Mouse (Mus musculus): Measurements from ENCODE around the gene Ctrc. TPM values are rescaled to one million over a fixed set of nuclear protein-coding genes. Genes with fewer than 3 reads are reported as not detected.
"Not testable (repeated sequence)": the region's sequence is repeated elsewhere in the genome, so short reads cannot be mapped to it uniquely, and the experiment has no call there.

Ctrc gene
- total RNA-seq, 2 experiments from 2014 or later = not detected

- ATAC-seq (replicated peaks; ENCODE audit: low FRiP score, poor library complexity, severe bottlenecking) = peak; percentile 35
These were observed 53.4 kb downstream of the Ctrc start for GRCm38 (mm10) chr4:141792554-141793281.

DNA sequence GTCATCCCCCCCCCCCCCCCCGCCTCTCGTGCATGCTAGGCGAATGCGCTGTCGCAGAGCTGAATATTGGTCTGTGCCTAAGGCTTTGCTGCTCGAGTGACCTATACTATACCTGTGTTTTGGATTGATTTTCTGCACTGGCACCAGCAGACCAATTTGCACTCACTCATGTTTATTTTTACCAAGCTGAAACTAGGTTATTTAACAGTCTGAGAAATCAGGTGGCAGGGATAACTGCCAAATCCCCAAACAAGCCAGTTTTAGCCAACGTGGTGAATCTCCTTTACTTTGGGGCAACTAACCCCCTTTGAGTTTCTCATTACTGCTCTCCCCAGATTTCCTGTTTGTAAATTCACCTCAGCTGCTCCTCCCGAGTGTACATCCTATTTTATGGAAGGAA lies 54.2 kb downstream of the Ctrc start:
- no peak for ATAC-seq (replicated peaks; ENCODE audit: low FRiP score, poor library complexity, severe bottlenecking)

DNA sequence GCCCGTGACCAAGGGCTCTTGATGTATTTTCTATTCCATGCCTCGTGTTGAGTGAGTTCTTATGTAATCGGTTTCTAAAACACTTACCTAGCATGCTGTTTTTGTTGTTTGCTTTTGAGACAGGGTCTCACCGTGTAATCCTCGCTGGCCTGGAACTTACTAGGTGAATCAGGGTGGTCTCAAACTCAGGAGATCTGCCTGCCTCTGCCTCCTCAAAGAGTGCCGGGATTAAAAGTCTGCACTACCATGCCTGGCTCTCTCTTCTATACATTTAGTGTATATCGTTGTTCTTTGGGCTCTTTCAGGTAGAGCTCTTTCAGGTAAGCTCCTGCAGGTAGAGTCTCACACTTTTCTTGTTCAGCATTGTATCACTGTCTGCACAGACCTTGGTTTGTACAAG lies 54.7 kb downstream of the Ctrc start:
- no peak for ATAC-seq (replicated peaks; ENCODE audit: low FRiP score, poor library complexity, severe bottlenecking)

- peak; percentile 74 for ATAC-seq (replicated peaks; ENCODE audit: low FRiP score, poor library complexity, severe bottlenecking)
These were observed 55.6 kb downstream of the Ctrc start, which contains the start of gene Dnajc16 for GRCm38 (mm10) chr4:141790524-141790990. Gene Dnajc16 (minus strand): TSS chr4:141790931.

GRCm38 (mm10) chr4:141789564-141790218 lies 56.5 kb downstream of the Ctrc start:
- ATAC-seq (replicated peaks; ENCODE audit: low FRiP score, poor library complexity, severe bottlenecking) = no peak

DNA sequence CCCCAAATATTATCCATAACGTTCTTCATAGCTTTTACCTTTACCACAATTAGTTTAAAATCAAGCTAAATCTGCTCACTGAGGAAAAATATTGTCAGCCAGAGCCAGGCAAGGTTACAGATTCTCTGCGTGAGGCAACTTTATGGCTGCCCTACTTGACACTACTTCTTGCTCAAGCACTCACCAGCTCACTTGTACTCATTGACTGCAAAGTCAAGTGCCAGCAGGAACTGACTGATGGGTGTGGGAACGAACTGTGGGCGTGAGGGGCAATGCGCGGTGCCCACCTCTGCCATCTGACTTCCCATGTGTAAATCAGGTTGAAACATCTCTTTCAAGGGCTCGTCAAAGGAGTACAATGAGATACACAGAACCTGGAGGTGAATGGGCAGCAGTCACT lies 58.7 kb downstream of the Ctrc start:
- ATAC-seq (replicated peaks; ENCODE audit: low FRiP score, poor library complexity, severe bottlenecking) = no peak

GRCm38 (mm10) chr4:141787046-141787445 lies 59.1 kb downstream of the Ctrc start:
- ATAC-seq (replicated peaks; ENCODE audit: low FRiP score, poor library complexity, severe bottlenecking) = no peak

GRCm38 (mm10) chr4:141786141-141786540 lies 60.0 kb downstream of the Ctrc start:
- ATAC-seq (replicated peaks; ENCODE audit: low FRiP score, poor library complexity, severe bottlenecking) = no peak

DNA sequence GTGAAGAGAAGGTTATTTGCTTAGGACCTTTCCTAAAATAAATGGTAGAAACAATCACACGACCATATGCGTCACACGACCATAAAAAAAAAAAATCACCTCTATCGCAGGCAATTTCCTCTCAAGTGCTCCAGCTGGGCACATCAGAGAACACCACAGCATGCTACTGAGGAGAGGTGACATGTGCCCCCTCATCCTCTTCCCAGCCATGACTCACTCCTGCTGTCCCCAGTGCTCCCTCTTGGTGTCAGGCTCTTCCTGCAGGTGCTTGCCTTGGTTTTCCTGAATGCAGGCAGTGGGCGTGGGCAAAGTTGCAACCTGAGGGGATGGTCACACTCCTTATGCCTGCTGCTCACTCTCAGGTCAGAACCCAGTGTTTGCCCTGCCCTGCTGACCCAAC lies 61.3 kb downstream of the Ctrc start:
- ATAC-seq (replicated peaks; ENCODE audit: low FRiP score, poor library complexity, severe bottlenecking) = no peak

GRCm38 (mm10) chr4:141781201-141781985 lies 64.8 kb downstream of the Ctrc start:
- ATAC-seq (replicated peaks; ENCODE audit: low FRiP score, poor library complexity, severe bottlenecking) = no peak

- no peak for ATAC-seq (replicated peaks; ENCODE audit: low FRiP score, poor library complexity, severe bottlenecking)
These were observed 66.3 kb downstream of the Ctrc start for GRCm38 (mm10) chr4:141779828-141780227.

DNA sequence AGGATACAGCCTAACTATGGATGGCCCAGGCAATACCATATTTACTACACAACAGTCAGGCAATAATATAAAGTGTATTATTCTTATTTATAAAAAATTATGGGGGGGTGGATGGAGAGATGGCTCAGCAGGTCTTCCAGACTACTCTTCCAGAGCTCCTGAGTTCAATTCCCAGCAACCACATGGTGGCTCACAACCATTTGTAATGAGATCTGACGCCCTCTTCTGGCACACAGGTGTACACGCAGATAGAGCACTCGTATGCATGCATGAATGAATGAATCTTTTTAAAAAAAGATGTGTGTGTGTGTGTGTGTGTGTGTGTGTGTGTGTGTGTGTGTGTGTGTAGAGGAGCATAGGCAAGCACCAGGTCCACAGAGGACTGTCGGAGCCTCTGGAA lies 73.1 kb downstream of the Ctrc start:
- ATAC-seq (replicated peaks; ENCODE audit: low FRiP score, poor library complexity, severe bottlenecking) = not testable (repeated sequence)

- no peak for ATAC-seq (replicated peaks; ENCODE audit: low FRiP score, poor library complexity, severe bottlenecking)
These were observed 74.3 kb downstream of the Ctrc start for GRCm38 (mm10) chr4:141771823-141772222.

DNA sequence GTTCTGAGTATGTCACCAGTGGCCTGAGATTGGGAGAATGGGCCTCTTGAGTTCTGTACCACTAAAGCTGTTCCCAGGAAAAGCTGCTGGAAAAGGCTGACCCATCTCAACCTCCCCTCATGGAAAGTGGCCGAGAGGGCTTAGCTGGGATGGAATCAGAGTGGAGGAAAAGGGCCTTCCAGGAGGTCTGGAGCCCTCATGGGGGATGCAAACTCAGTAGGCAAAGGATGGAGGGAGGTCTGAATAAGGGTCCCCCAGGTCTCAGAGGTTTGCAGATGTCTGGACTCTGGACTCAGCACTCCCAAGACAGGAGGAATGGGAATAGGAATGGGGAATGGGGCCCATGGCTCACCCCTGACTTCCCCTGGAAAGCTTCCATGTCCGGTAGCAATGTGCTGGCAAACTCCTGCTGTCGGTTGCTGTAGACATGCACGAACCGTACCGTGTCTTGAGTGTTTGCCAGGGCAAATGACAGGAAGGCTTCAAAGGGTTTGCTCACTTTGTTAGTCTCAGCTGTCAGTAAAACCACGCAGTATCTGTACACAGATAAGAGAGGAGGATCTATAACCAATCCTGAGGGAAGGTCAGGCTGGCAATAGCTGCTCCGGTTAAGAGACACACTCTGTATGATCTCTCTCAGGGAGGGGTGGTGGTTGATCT lies 76.5 kb downstream of the Ctrc start:
- no peak for ATAC-seq (replicated peaks; ENCODE audit: low FRiP score, poor library complexity, severe bottlenecking)

DNA sequence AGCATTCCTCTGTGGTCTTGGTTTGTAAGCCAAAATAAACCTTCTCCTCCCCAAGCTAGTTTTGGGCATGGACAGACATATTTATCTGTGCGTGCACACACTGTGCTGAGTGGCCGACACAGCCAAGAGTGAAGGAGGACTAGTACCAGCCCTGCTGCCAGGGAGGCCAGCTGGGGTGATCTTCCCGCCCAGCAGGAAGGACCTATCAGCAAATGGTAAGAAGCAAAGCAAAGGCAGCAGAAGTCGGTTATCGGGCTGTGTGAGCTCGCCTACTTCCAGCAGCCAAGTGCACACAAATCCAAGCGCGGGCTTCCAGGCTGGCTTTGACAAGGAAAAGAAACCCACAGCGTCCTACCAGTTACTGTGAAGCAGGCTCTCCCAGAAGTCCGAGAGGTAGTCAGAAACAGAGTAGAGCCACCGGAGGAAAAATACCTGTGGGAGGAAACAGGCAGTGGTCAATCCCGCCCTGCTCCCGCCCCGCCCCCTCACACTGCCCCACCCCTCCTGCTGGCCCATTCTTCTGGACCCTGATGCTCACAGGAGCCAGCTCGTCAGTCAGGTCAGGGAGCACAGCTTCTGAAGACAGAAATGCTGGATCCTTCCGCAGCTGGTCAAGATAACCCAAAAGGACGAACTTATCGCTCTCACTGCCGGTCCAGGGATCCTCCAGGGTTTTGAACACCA lies 78.7 kb downstream of the Ctrc start:
- peak; percentile 92 for ATAC-seq (replicated peaks; ENCODE audit: low FRiP score, poor library complexity, severe bottlenecking)

- ATAC-seq (replicated peaks; ENCODE audit: low FRiP score, poor library complexity, severe bottlenecking) = peak; percentile 27; the same call in 1 of the 2 replicates
These were observed 79.3 kb downstream of the Ctrc start for GRCm38 (mm10) chr4:141766668-141767352.

- no peak for ATAC-seq (replicated peaks; ENCODE audit: low FRiP score, poor library complexity, severe bottlenecking)
These were observed 79.9 kb downstream of the Ctrc start for GRCm38 (mm10) chr4:141766316-141766667.

DNA sequence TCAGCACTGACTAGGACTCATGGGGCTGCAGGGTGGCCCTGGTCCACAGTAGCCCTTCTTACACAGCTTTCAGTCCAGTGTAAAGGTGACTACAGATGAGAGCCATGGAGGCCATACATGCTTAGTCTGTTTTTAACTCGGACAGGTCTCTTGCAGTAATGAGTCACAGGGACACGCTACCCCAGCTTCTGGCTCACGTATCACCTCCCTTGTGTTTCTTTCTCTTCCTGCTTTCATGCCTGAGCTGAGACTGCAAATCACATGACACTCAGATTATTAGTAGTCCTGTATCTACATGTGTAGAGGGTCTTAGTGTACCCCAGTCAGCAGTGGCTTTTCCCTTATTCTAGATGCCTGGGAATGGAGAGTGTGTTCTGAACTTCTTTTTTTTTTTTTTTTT lies 81.2 kb downstream of the Ctrc start:
- ATAC-seq (replicated peaks; ENCODE audit: low FRiP score, poor library complexity, severe bottlenecking) = no peak
